Mouse (Mus musculus) liver, embryonic 14.5 days (tissue): ENCODE measurements around the gene Nrtn. TPM values are rescaled to one million over a fixed set of nuclear protein-coding genes. Genes with fewer than 3 reads are reported as not detected.

ENCODE experiments used
- ATAC-seq: fragments of 200-750 bp; cut with Nextera tagmentation; 2 replicates; pipeline ENCODE4 v1.8.0; 2017; ENCODE audit warnings: moderate number of reproducible peaks, mild to moderate bottlenecking, moderate library complexity; ENCODE audit not compliant: insufficient read depth
- DNase-seq, 3 experiments: peaks; one replicate each; pipeline ENCODE4 v3.0.0-alpha.2; 2012 to 2013; ENCODE audit warnings: low read depth in 3 of 3, low spot score in 3 of 3
- H3K27ac ChIP-seq: fragments of 300-500 bp; sonication (generic); 2 replicates; pipeline ENCODE4 v1.5.1; 2014; ENCODE audit warnings: moderate library complexity, mild to moderate bottlenecking, control low read depth, inconsistent platforms
- H3K27me3 ChIP-seq: fragments of 300-500 bp; sonication (generic); 2 replicates; pipeline ENCODE4 v1.6.1; 2014; ENCODE audit warnings: mild to moderate bottlenecking, low read length, moderate library complexity; ENCODE audit not compliant: control insufficient read depth, insufficient read depth
- H3K36me3 ChIP-seq: fragments of 300-500 bp; sonication (generic); replicated peaks from 2 replicates; pipeline ENCODE4 v1.6.1; 2014; ENCODE audit warnings: low read depth; ENCODE audit not compliant: control insufficient read depth, insufficient read depth
- H3K4me1 ChIP-seq, 2 experiments: fragments of 200-500 bp in 1 of 2; fragments of 300-500 bp in 1 of 2; sonication (generic) in 1 of 2; replicated peaks; 2 replicates each; pipeline ENCODE4 v1.6.1; 2012 to 2014; ENCODE audit warnings: antibody characterized with exemption in 1 of 2, inconsistent platforms in 1 of 2, low read length in 1 of 2; ENCODE audit not compliant: control insufficient read depth in 2 of 2, insufficient read depth in 2 of 2
- H3K4me2 ChIP-seq: fragments of 300-500 bp; sonication (generic); 2 replicates; pipeline ENCODE4 v1.6.1; 2014; ENCODE audit warnings: low read depth, mild to moderate bottlenecking, control low read depth, moderate library complexity
- H3K4me3 ChIP-seq, 2 experiments: fragments of 200-500 bp in 1 of 2; fragments of 300-500 bp in 1 of 2; sonication (generic) in 1 of 2; 2 replicates each; pipeline ENCODE4 v1.5.1; 2012 to 2014; ENCODE audit warnings: low read depth in 2 of 2, low read length in 2 of 2, mild to moderate bottlenecking in 2 of 2, control low read depth in 1 of 2, inconsistent platforms in 1 of 2, moderate library complexity in 1 of 2; ENCODE audit not compliant: insufficient read depth in 1 of 2
- H3K9ac ChIP-seq: fragments of 300-500 bp; sonication (generic); replicated peaks from 2 replicates; pipeline ENCODE4 v1.6.1; 2014; ENCODE audit warnings: mild to moderate bottlenecking, control low read depth, moderate library complexity
- H3K9me3 ChIP-seq: fragments of 300-500 bp; sonication (generic); 2 replicates; pipeline ENCODE4 v1.6.1; 2016; ENCODE audit warnings: low read length, mixed read lengths; ENCODE audit not compliant: control insufficient read depth
- CTCF ChIP-seq: IDR thresholded peaks from 2 replicates; pipeline ENCODE4 v1.5.1; 2016; ENCODE audit warnings: antibody characterized with exemption, low read depth, control low read depth
- EP300 ChIP-seq: IDR thresholded peaks from 2 replicates; pipeline ENCODE4 v1.6.1; 2016; ENCODE audit warnings: antibody characterized with exemption, low read depth
- WGBS: fragments of 180-500 bp; shearing (Covaris S2); extraction: QIAGEN DNeasy Blood & Tissue Kit; methylation state at CpG from one replicate; pipeline ENCODE4 v1.1.7; 2014; ENCODE audit not compliant: insufficient replicate concordance; 5-methylcytosine and 5-hydroxymethylcytosine counted together
- polyA plus RNA-seq, 2 experiments: library from polyadenylated mRNA; depleted of rRNA in 1 of 2; stranded (reverse) in 1 of 2; unstranded in 1 of 2; fragments of >200 nt; fragmentation: Nextera tagmentation in 1 of 2; extraction: Ambion mirVana in 1 of 2; gene quantifications; 2 replicates each; pipeline versions ENCODE4 v1.2.1 to v1.2.3; 2012 to 2014

The Nrtn gene
- polyA plus RNA-seq, 2 experiments = 1.0 to 1.7 TPM

DNA sequence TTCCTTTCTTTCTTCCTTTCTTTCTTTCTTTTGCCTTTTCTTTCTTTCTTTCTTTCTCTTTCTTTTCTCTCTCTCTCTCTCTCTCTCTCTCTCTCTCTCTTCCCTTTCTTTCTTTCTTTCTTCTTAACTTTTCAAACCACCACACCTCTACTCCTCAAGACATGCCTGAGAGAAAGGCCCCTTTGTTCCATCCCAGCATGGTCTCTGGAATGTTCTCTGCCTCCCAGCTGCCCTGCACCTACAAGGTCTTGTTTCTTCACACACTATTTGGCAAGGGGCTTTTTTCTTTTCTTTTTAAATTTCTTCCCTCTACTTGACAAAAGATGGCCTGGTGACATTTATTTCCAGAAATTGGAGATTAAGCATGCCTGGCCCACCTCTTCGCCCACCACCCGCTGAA lies 27.7 kb downstream of the Nrtn start:
- DNase-seq (no peak), ATAC-seq (no peak)
- no peaks in the 10 kb centered on the region for H3K9me3 ChIP-seq
- peaks cover 8 to 9% of the 10 kb centered on the region in 2 experiments for H3K4me1 ChIP-seq
- no peak for TF ChIP-seq CTCF
- no peak for TF ChIP-seq EP300
- H3K36me3 ChIP-seq = no peaks in the 10 kb centered on the region
- no peak overlapping the region for H3K9ac ChIP-seq
- H3K4me2 ChIP-seq = no peak overlapping the region
- H3K27me3 ChIP-seq = no peaks in the 10 kb centered on the region; the same call in none of the 2 replicates
- WGBS = 51% methylated on average over 2 of the region's 2 CpGs
- no peak overlapping the region for H3K27ac ChIP-seq
- no peak overlapping the region for H3K4me3 ChIP-seq

DNA sequence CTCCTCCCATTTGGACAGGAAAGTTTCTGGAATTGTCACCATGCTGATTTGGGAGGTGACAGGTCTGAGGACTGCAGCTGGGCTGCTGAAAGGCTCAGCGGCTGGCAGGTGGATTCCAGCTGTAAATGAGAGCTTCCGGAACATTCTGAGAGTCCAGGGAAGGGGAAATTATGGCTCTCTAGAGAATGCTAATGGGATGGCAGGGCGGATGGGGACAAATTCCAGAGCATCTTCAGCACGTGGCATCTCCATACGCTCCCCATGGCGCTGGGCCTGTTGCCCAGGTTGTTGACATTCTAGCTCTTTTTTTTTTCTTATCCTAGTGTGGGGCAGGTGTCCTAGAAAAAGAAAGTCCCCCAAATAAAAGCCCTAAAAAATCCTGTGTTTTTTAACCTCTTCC lies 28.2 kb downstream of the Nrtn start:
- H3K36me3 ChIP-seq = no peaks in the 10 kb centered on the region
- ATAC-seq = no peak

DNA sequence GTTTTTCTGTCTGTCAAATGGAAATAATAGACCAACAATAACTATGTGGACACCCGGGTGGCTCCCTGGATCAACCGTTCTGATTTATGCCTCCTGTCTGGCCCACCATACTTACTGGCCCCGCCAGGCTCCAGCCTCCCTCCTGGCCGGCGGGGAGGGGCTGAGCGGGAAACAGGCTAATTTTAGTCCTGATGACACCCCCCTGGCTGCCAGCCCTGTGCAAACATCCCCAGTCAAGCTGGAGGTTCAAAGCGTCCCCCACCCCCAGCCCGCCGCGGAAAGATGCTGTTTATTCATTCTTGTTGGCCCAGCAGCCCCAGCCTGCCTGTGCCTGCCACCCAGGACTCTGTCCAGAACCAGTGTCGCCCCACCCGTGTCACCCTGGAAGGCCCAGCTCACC lies 29.2 kb downstream of the Nrtn start:
- Histone ChIP-seq H3K9ac (peak overlapping the region; percentile 31; the same call in 1 of the 2 replicates), H3K36me3 (no peaks in the 10 kb centered on the region), H3K4me2 (peak overlapping the region; percentile 23; the same call in 1 of the 2 replicates), H3K27me3 (no peaks in the 10 kb centered on the region; the same call in none of the 2 replicates), H3K4me3 (no peak overlapping the region), H3K9me3 (no peaks in the 10 kb centered on the region), H3K27ac (no peak overlapping the region), H3K4me1 (peaks cover 8 to 9% of the 10 kb centered on the region in 2 experiments)
- 17% methylated on average over 12 of the region's 12 CpGs for WGBS
- TF ChIP-seq CTCF (no peak), EP300 (no peak)
- ATAC-seq = 0 out of 2 replicates have a peak, but pooled peaks have one; percentile 14
- no peak for DNase-seq

More for the DNA sequence above, 28.2 kb downstream of the Nrtn start:
- H3K4me1 ChIP-seq = peaks cover 8 to 9% of the 10 kb centered on the region in 2 experiments
- WGBS = 57% methylated on average over 6 of the region's 6 CpGs
- no peaks in the 10 kb centered on the region; the same call in none of the 2 replicates for H3K27me3 ChIP-seq
- no peak overlapping the region for H3K9ac ChIP-seq
- H3K27ac ChIP-seq = no peak overlapping the region
- TF ChIP-seq CTCF (no peak), EP300 (no peak)
- no peaks in the 10 kb centered on the region for H3K9me3 ChIP-seq
- DNase-seq = no peak
- no peak overlapping the region for H3K4me2 ChIP-seq
- H3K4me3 ChIP-seq = no peak overlapping the region

DNA sequence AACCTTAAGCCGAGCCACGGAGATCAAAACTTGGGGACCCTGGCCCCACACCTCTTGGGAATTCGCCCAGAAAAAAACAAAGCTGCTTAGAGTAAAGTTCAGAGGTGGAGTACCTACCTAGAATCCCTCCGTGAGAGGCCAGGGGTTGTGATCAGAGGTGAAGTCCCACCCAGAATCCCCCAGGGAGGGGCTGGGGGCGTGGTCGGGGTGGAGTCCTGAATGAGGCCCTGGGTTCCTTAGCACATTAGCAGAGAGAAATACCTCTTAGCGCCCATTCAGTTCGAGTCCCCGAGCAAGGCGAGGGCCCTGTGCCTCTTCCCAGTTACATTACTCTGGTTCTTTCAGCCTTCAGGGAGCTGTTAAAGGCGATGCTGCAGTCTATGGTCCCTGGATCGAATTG lies 29.7 kb downstream of the Nrtn start:
- WGBS = 14% methylated on average over 12 of the region's 12 CpGs
- H3K27ac ChIP-seq = no peak overlapping the region
- DNase-seq = peak in 1 of 3 experiments; percentile 33
- no peak for TF ChIP-seq EP300
- TF ChIP-seq CTCF = no peak
- H3K36me3 ChIP-seq = no peaks in the 10 kb centered on the region
- H3K4me2 ChIP-seq = peak overlapping the region; percentile 23; the same call in 1 of the 2 replicates
- H3K4me3 ChIP-seq = no peak overlapping the region
- peak overlapping the region; percentile 31; the same call in 1 of the 2 replicates for H3K9ac ChIP-seq
- peak; percentile 35; the same call in 1 of the 2 replicates for ATAC-seq
- H3K27me3 ChIP-seq = no peaks in the 10 kb centered on the region; the same call in 1 of the 2 replicates
- no peaks in the 10 kb centered on the region for H3K9me3 ChIP-seq
- H3K4me1 ChIP-seq = peaks cover 8 to 9% of the 10 kb centered on the region in 2 experiments

DNA sequence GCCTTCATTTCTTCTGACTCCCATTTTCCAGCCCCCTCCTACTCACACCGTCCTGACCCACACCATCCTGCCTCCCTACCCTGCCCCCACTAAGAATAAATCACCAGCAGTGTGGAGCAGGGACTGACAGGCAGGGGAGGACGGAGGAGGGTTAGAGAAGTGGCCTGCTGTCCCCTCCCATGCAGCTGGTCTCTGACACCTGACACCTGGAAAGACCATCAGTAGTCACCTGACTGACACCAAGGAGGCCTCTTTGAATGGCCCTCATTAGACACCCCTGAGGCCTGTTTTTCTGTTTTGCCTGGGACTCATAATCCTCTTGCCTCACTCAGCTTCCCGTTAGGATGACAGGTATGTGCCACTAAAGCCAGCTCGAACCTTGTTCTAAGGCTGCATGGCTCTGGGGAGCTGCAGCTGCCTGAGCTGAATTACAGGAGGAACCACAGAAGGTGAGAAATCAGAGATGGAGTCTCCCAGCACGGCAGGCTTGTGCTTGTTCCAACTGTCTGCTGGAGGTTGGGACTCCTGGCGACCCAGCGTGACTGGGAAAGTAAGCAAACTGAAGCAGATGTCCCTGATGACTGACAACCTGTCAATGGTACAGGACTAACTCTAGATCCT lies 30.2 kb downstream of the Nrtn start:
- no peak overlapping the region for H3K4me3 ChIP-seq
- H3K27ac ChIP-seq = no peak overlapping the region
- H3K9ac ChIP-seq = no peak overlapping the region
- H3K36me3 ChIP-seq = peaks cover under 1% of the 10 kb centered on the region; the same call in 1 of the 2 replicates
- ATAC-seq = no peak; the same call in 1 of the 2 replicates
- H3K9me3 ChIP-seq = no peaks in the 10 kb centered on the region
- DNase-seq = no peak
- H3K27me3 ChIP-seq = no peaks in the 10 kb centered on the region; the same call in 1 of the 2 replicates
- H3K4me1 ChIP-seq = peaks cover 8 to 9% of the 10 kb centered on the region in 2 experiments
- WGBS = 29% methylated on average over 7 of the region's 7 CpGs
- TF ChIP-seq CTCF (no peak), EP300 (no peak)
- H3K4me2 ChIP-seq = no peak overlapping the region
